Mouse (Mus musculus) myocyte (in vitro differentiated cells): ENCODE results near the gene Gm20379.

Experiments used
- POLR2A ChIP-seq: IDR thresholded peaks from one replicate; pipeline ENCODE4 v1.6.1; 2011; ENCODE audit warnings: low read depth, mild to moderate bottlenecking, control low read depth, moderate library complexity; ENCODE audit not compliant: insufficient read length
- USF1 ChIP-seq: IDR thresholded peaks from one replicate; pipeline ENCODE4 v1.6.1; 2011; ENCODE audit warnings: low read depth, mild to moderate bottlenecking, control low read depth, moderate library complexity

- TF ChIP-seq POLR2A (no peak), USF1 (no peak)
These were observed 8.8 kb downstream of the Gm20379 start for GRCm38 (mm10) chr13:92314613-92315012.
